Mouse (Mus musculus) hindbrain, embryonic 11.5 days (tissue): ENCODE measurements around the gene Zfpm1. TPM values are rescaled to one million over a fixed set of nuclear protein-coding genes. Genes with fewer than 3 reads are reported as not detected.

Experiments
- ATAC-seq: fragments of 200-750 bp; cut with Nextera tagmentation; 2 replicates; pipeline ENCODE4 v1.8.0; 2017; ENCODE audit warnings: mild to moderate bottlenecking, moderate TSS enrichment, moderate library complexity; ENCODE audit not compliant: low FRiP score
- DNase-seq: peaks from one replicate; pipeline ENCODE4 v3.0.0-alpha.2; 2015; ENCODE audit warnings: low spot score
- H3K27ac ChIP-seq: fragments of 300-500 bp; sonication (generic); 2 replicates; pipeline ENCODE4 v1.5.1; 2014; ENCODE audit warnings: mild to moderate bottlenecking, low read depth, low read length
- H3K27me3 ChIP-seq: fragments of 300-500 bp; sonication (generic); 2 replicates; pipeline ENCODE4 v1.6.1; 2014; ENCODE audit warnings: mild to moderate bottlenecking, low read length, moderate library complexity, mixed read lengths; ENCODE audit not compliant: control insufficient read depth, insufficient read depth
- H3K36me3 ChIP-seq: fragments of 300-500 bp; sonication (generic); 2 replicates; pipeline ENCODE4 v1.6.1; 2014; ENCODE audit warnings: mild to moderate bottlenecking, low read length, moderate library complexity, mixed read lengths; ENCODE audit not compliant: control insufficient read depth, insufficient read depth
- H3K4me1 ChIP-seq: fragments of 300-500 bp; sonication (generic); replicated peaks from 2 replicates; pipeline ENCODE4 v1.6.1; 2014; ENCODE audit warnings: low read length, mixed read lengths; ENCODE audit not compliant: control insufficient read depth, insufficient read depth
- H3K4me2 ChIP-seq: fragments of 300-500 bp; sonication (generic); replicated peaks from 2 replicates; pipeline ENCODE4 v1.6.1; 2014; ENCODE audit warnings: mild to moderate bottlenecking, low read depth, low read length
- H3K4me3 ChIP-seq: fragments of 300-500 bp; sonication (generic); 2 replicates; pipeline ENCODE4 v1.5.1; 2014; ENCODE audit warnings: low read depth, low read length
- H3K9ac ChIP-seq: fragments of 300-500 bp; sonication (generic); 2 replicates; pipeline ENCODE4 v1.6.1; 2014; ENCODE audit warnings: low read depth, low read length
- H3K9me3 ChIP-seq: fragments of 300-500 bp; sonication (generic); 2 replicates; pipeline ENCODE4 v1.6.1; 2016; ENCODE audit warnings: low read length; ENCODE audit not compliant: control insufficient read depth
- WGBS: fragments of 180-500 bp; shearing (Covaris S2); extraction: QIAGEN DNeasy Blood & Tissue Kit; methylation state at CpG from one replicate; pipeline ENCODE4 v1.1.7; 2014; 5-methylcytosine and 5-hydroxymethylcytosine counted together
- polyA plus RNA-seq: library from polyadenylated mRNA; unstranded; fragments of >200 nt; fragmentation: Nextera tagmentation; extraction: Ambion mirVana; gene quantifications from 2 replicates; pipeline ENCODE4 v1.2.1, GENCODE M21; 2014

Zfpm1 gene
- polyA plus RNA-seq, 1 experiment from 2014 or later: 1.9 TPM

DNA sequence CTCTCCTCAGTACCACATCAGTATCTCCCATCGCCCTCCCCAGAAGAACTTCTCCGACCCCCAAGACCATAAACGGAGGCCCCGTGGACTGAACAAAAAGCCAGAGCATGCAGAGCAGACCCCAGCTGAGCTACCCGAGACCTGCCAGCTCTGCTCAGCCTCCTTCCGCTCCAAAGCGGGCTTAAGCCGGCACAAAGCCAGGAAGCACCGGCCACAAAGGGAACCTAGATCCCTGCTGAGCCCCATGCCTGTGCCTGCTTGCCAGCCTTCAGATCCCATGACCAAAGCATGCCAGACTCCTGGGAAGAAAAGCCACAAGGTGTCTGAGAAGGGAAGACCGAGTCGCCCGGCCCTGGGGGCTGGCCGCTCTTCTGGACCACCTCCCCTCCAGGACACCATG, 15.1 kb upstream of the Zfpm1 start:
- DNase-seq (no peak), ATAC-seq (no peak)
- Histone ChIP-seq H3K4me3 (no peak overlapping the region), H3K4me1 (peaks cover 3% of the 10 kb centered on the region; the same call in 1 of the 2 replicates), H3K9me3 (no peaks in the 10 kb centered on the region), H3K27ac (no peak overlapping the region), H3K27me3 (peaks cover 6% of the 10 kb centered on the region), H3K9ac (no peak overlapping the region), H3K4me2 (no peak overlapping the region), H3K36me3 (no peaks in the 10 kb centered on the region)
- whole genome bisulfite sequencing: 53% methylated on average over 13 of the region's 13 CpGs

- Histone ChIP-seq H3K9me3 (no peaks in the 10 kb centered on the region), H3K36me3 (no peaks in the 10 kb centered on the region), H3K9ac (peak overlapping the region; percentile 53), H3K4me3 (peak overlapping the region; percentile 28), H3K27me3 (peaks cover 8% of the 10 kb centered on the region), H3K4me1 (peaks cover 5% of the 10 kb centered on the region; the same call in 1 of the 2 replicates), H3K4me2 (peak overlapping the region; percentile 47), H3K27ac (no peak overlapping the region)
- WGBS: 60% methylated on average over 24 of the region's 24 CpGs
- DNase-seq: no peak
- no peak for ATAC-seq
Observed at GRCm38 (mm10) chr8:122268861-122269260, 13.1 kb upstream of the Zfpm1 start.

GRCm38 (mm10) chr8:122269404-122269803, 12.5 kb upstream of the Zfpm1 start:
- Histone ChIP-seq H3K9me3 (no peaks in the 10 kb centered on the region), H3K9ac (peak overlapping the region; percentile 53), H3K27me3 (peaks cover 8% of the 10 kb centered on the region), H3K4me3 (peak overlapping the region; percentile 28), H3K27ac (no peak overlapping the region), H3K4me2 (peak overlapping the region; percentile 47), H3K36me3 (no peaks in the 10 kb centered on the region), H3K4me1 (peaks cover 2% of the 10 kb centered on the region; the same call in 1 of the 2 replicates)
- ATAC-seq (0 out of 2 replicates have a peak, but pooled peaks have one; percentile 27), DNase-seq (peak; percentile 85)
- WGBS: 5% methylated on average over 19 of the region's 21 CpGs

DNA sequence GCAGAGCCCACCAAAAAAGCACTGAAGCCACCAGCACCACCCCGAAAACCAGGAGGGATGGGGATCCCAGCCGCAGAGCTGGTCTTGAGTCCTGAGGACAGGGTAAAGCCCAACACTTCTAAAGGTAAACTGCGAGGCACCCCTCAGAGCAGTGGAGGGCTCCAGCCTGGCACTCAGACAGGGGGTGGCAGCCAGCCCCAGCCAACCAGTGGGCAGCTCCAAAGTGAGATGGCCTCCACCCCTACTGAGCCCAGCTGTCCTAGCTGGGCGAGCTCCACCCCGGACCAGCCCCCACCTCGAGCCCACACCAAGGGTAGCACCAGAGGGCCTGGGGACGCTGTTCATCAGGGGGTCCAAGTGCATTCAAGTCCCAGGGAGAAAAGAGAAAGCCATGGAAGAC, 11.4 kb upstream of the Zfpm1 start:
- Histone ChIP-seq H3K27me3 (peaks cover 10% of the 10 kb centered on the region), H3K9ac (no peak overlapping the region), H3K27ac (no peak overlapping the region), H3K36me3 (no peaks in the 10 kb centered on the region), H3K4me3 (no peak overlapping the region), H3K9me3 (no peaks in the 10 kb centered on the region), H3K4me2 (no peak overlapping the region), H3K4me1 (peaks cover 2% of the 10 kb centered on the region; the same call in 1 of the 2 replicates)
- DNase-seq (no peak), ATAC-seq (no peak)
- WGBS: 73% methylated on average over 7 of the region's 7 CpGs

GRCm38 (mm10) chr8:122273152-122273551, 8.8 kb upstream of the Zfpm1 start:
- Histone ChIP-seq H3K4me1 (peaks cover 2% of the 10 kb centered on the region; the same call in 1 of the 2 replicates), H3K4me3 (no peak overlapping the region)
- 14% methylated on average over 5 of the region's 5 CpGs for WGBS

DNA sequence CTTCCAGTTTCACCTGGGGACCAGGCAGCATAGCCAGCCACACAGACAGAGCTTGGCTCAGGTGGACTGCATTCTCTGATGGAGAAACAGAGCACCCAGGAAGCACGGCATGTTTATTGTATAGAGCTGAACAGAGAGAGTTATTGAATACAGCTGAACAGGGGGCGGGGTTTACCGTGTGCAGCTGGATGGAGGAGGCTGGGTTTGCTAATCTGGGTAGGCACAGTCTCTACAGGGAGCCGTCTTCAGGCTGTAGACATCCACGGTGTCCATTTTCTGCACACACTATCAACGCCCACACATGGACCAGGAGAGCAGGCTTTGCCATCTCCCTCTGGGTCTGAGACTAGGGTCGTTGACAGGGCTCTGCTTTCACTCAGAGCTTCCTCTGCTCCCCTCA, 8.1 kb upstream of the Zfpm1 start:
- no peak for DNase-seq
- H3K4me3 ChIP-seq: no peak overlapping the region
- peaks cover 2% of the 10 kb centered on the region; the same call in 1 of the 2 replicates for H3K4me1 ChIP-seq
- peaks cover 8% of the 10 kb centered on the region for H3K27me3 ChIP-seq
- no peaks in the 10 kb centered on the region for H3K36me3 ChIP-seq
- WGBS: 58% methylated on average over 7 of the region's 7 CpGs
- ATAC-seq: no peak
- H3K27ac ChIP-seq: no peak overlapping the region
- H3K9ac ChIP-seq: no peak overlapping the region
- H3K4me2 ChIP-seq: no peak overlapping the region
- H3K9me3 ChIP-seq: no peaks in the 10 kb centered on the region

More at GRCm38 (mm10) chr8:122273152-122273551, 8.8 kb upstream of the Zfpm1 start:
- DNase-seq (peak; percentile 88), ATAC-seq (peak; percentile 60)
- H3K27me3 ChIP-seq: peaks cover 10% of the 10 kb centered on the region
- H3K36me3 ChIP-seq: no peaks in the 10 kb centered on the region
- no peak overlapping the region for H3K9ac ChIP-seq
- H3K27ac ChIP-seq: no peak overlapping the region
- no peaks in the 10 kb centered on the region for H3K9me3 ChIP-seq
- no peak overlapping the region for H3K4me2 ChIP-seq

DNA sequence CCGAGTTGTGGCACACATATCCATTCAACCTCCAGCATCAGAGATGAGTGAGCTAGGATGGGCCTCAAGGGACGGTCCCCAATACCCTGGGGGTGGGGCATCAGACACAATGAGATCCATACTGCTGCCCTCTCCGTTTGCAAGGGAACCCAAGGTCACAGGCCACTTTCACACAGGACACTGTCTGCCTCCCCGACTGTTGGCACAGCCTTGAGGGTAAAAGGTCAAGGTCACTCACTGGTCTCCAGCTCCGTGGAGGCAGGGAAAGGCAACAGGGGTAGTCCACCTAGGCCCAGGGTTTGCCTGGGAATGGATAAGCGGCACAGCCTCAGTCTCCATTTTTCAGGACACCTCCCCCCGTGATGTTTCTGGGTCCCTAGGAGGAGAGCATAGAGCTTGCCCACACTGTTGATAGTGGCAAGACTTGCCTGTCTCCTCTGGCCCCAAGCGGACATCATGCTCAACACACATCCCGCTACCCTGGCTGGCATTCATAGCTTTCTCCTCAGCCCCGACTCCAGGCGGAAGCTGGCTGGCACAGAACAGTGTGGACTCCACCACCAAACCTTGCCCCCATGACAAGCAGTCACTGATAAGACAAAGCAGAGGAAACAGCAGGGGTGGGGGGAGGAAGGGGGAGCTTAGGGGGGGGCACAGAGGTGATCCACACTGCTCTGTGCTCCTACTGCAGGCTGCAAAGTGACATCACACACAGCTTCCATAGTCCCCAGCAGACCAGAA, 7.1 kb upstream of the Zfpm1 start:
- ATAC-seq (no peak), DNase-seq (no peak)
- Histone ChIP-seq H3K4me2 (no peak overlapping the region), H3K9me3 (no peaks in the 10 kb centered on the region), H3K9ac (no peak overlapping the region), H3K36me3 (no peaks in the 10 kb centered on the region), H3K4me1 (peaks cover 2% of the 10 kb centered on the region; the same call in 1 of the 2 replicates), H3K27me3 (peaks cover 7% of the 10 kb centered on the region; the same call in 1 of the 2 replicates), H3K27ac (no peak overlapping the region), H3K4me3 (no peak overlapping the region)
- WGBS: 81% methylated on average over 11 of the region's 11 CpGs

GRCm38 (mm10) chr8:122276308-122276707, 5.6 kb upstream of the Zfpm1 start:
- Histone ChIP-seq H3K4me3 (no peak overlapping the region), H3K4me2 (no peak overlapping the region), H3K4me1 (peaks cover 4% of the 10 kb centered on the region), H3K9ac (no peak overlapping the region), H3K27me3 (peaks cover 5% of the 10 kb centered on the region; the same call in 1 of the 2 replicates), H3K36me3 (no peaks in the 10 kb centered on the region), H3K27ac (no peak overlapping the region), H3K9me3 (no peaks in the 10 kb centered on the region)
- no peak for DNase-seq
- WGBS: 92% methylated on average over 5 of the region's 5 CpGs
- no peak for ATAC-seq
